Mouse (Mus musculus): ENCODE data around the gene Actl10.

- TF ChIP-seq EP300 (IDR thresholded peaks at IDR 0.05) (no peak), CTCF (IDR thresholded peaks at IDR 0.05) (no peak)
Measured at GRCm38 (mm10) chr2:154517424-154517823, 34.2 kb upstream of the Actl10 start.
